Mouse (Mus musculus) liver, embryonic 11.5 days (tissue): ENCODE results near the gene Terb2. TPM values are rescaled to one million over a fixed set of nuclear protein-coding genes. Genes with fewer than 3 reads are reported as not detected.

Source experiments
- ATAC-seq: fragments of 200-750 bp; cut with Nextera tagmentation; replicated peaks from 2 replicates; pipeline ENCODE4 v1.8.0; 2017; ENCODE audit warnings: moderate number of reproducible peaks, mild to moderate bottlenecking, moderate TSS enrichment, moderate library complexity; ENCODE audit not compliant: low FRiP score
- DNase-seq: peaks from one replicate; pipeline ENCODE4 v3.0.0-alpha.2; 2017; ENCODE audit warnings: low spot score
- H3K27ac ChIP-seq: fragments of 300-500 bp; sonication (generic); 2 replicates; pipeline ENCODE4 v1.5.1; 2014; ENCODE audit warnings: mild to moderate bottlenecking, low read depth, low read length, control low read depth
- H3K27me3 ChIP-seq: fragments of 300-500 bp; sonication (generic); replicated peaks from 2 replicates; pipeline ENCODE4 v1.6.1; 2014; ENCODE audit warnings: low read length, mixed read lengths; ENCODE audit not compliant: control insufficient read depth, insufficient read depth
- H3K36me3 ChIP-seq: fragments of 300-500 bp; sonication (generic); 2 replicates; pipeline ENCODE4 v1.6.1; 2014; ENCODE audit warnings: mild to moderate bottlenecking, low read length, moderate library complexity, mixed read lengths; ENCODE audit not compliant: control insufficient read depth, insufficient read depth
- H3K4me1 ChIP-seq: fragments of 300-500 bp; sonication (generic); replicated peaks from 2 replicates; pipeline ENCODE4 v1.6.1; 2014; ENCODE audit warnings: low read length, mixed read lengths; ENCODE audit not compliant: control insufficient read depth, insufficient read depth
- H3K4me2 ChIP-seq: fragments of 300-500 bp; sonication (generic); 2 replicates; pipeline ENCODE4 v1.6.1; 2014; ENCODE audit warnings: mild to moderate bottlenecking, control low read depth, moderate library complexity
- H3K4me3 ChIP-seq: fragments of 300-500 bp; sonication (generic); 2 replicates; pipeline ENCODE4 v1.5.1; 2014; ENCODE audit warnings: low read depth, low read length, control low read depth
- H3K9ac ChIP-seq: fragments of 300-500 bp; sonication (generic); 2 replicates; pipeline ENCODE4 v1.6.1; 2014; ENCODE audit warnings: low read depth, low read length, control low read depth
- H3K9me3 ChIP-seq: fragments of 300-500 bp; sonication (generic); 2 replicates; pipeline ENCODE4 v1.6.1; 2016; ENCODE audit warnings: low read length, inconsistent platforms, mixed read lengths; ENCODE audit not compliant: control insufficient read depth
- WGBS: fragments of 180-500 bp; shearing (Covaris S2); extraction: QIAGEN DNeasy Blood & Tissue Kit; methylation state at CpG from one replicate; pipeline ENCODE4 v1.1.7; 2014; 5-methylcytosine and 5-hydroxymethylcytosine counted together
- polyA plus RNA-seq: library from polyadenylated mRNA; unstranded; fragments of >200 nt; fragmentation: Nextera tagmentation; extraction: Ambion mirVana; gene quantifications from 2 replicates; pipeline ENCODE4 v1.2.1, GENCODE M21; 2014

The Terb2 gene
- polyA plus RNA-seq, 1 experiment from 2014 or later: not detected

- peaks cover 9% of the 10 kb centered on the region; the same call in 1 of the 2 replicates for H3K4me1 ChIP-seq
- H3K4me3 ChIP-seq: peak overlapping the region; percentile 64
- ATAC-seq: peak; percentile 16; the same call in 1 of the 2 replicates
- WGBS: 21% methylated on average over 18 of the region's 18 CpGs
- peak overlapping the region; percentile 66 for H3K4me2 ChIP-seq
- DNase-seq: peak; percentile 45
- H3K27me3 ChIP-seq: no peaks in the 10 kb centered on the region
- H3K27ac ChIP-seq: no peak overlapping the region; the same call in 1 of the 2 replicates
- peak overlapping the region; percentile 76 for H3K9ac ChIP-seq
- H3K36me3 ChIP-seq: 0 out of 2 replicates have a peak, but pooled peaks cover 3% of the 10 kb centered on the region
- H3K9me3 ChIP-seq: no peaks in the 10 kb centered on the region
Measured at GRCm38 (mm10) chr2:122148242-122148917, 37.7 kb upstream of the Terb2 start.

- H3K4me1 ChIP-seq: peaks cover 9% of the 10 kb centered on the region; the same call in 1 of the 2 replicates
- H3K36me3 ChIP-seq: 0 out of 2 replicates have a peak, but pooled peaks cover 3% of the 10 kb centered on the region
- H3K27me3 ChIP-seq: no peaks in the 10 kb centered on the region
- peak overlapping the region; percentile 66 for H3K4me2 ChIP-seq
- no peak overlapping the region for H3K9ac ChIP-seq
- DNase-seq: no peak
- ATAC-seq: no peak
- no peaks in the 10 kb centered on the region for H3K9me3 ChIP-seq
- H3K27ac ChIP-seq: no peak overlapping the region
- peak overlapping the region; percentile 64; the same call in 1 of the 2 replicates for H3K4me3 ChIP-seq
- WGBS: 82% methylated on average over 6 of the region's 6 CpGs
Measured at GRCm38 (mm10) chr2:122149316-122149715, 36.8 kb upstream of the Terb2 start.

GRCm38 (mm10) chr2:122149716-122150115 is 36.4 kb upstream of the Terb2 start:
- Histone ChIP-seq H3K27me3 (no peaks in the 10 kb centered on the region), H3K27ac (no peak overlapping the region), H3K4me2 (peak overlapping the region; percentile 66; the same call in 1 of the 2 replicates), H3K4me3 (no peak overlapping the region), H3K4me1 (peaks cover 9% of the 10 kb centered on the region; the same call in 1 of the 2 replicates), H3K36me3 (0 out of 2 replicates have a peak, but pooled peaks cover 3% of the 10 kb centered on the region), H3K9me3 (no peaks in the 10 kb centered on the region), H3K9ac (no peak overlapping the region)
- DNase-seq (no peak), ATAC-seq (no peak)
- 76% methylated on average over 3 of the region's 3 CpGs for WGBS

- ATAC-seq (no peak), DNase-seq (no peak)
- no peak overlapping the region for H3K4me2 ChIP-seq
- H3K36me3 ChIP-seq: 0 out of 2 replicates have a peak, but pooled peaks cover 3% of the 10 kb centered on the region
- 76% methylated on average over 1 of the region's 1 CpGs for WGBS
- H3K27me3 ChIP-seq: no peaks in the 10 kb centered on the region
- H3K27ac ChIP-seq: no peak overlapping the region
- peaks cover 9% of the 10 kb centered on the region; the same call in 1 of the 2 replicates for H3K4me1 ChIP-seq
- H3K4me3 ChIP-seq: no peak overlapping the region
- H3K9me3 ChIP-seq: no peaks in the 10 kb centered on the region
- no peak overlapping the region for H3K9ac ChIP-seq
Measured at GRCm38 (mm10) chr2:122151221-122151620, 34.9 kb upstream of the Terb2 start.

- Histone ChIP-seq H3K9me3 (no peaks in the 10 kb centered on the region), H3K27ac (no peak overlapping the region), H3K9ac (no peak overlapping the region), H3K36me3 (0 out of 2 replicates have a peak, but pooled peaks cover 3% of the 10 kb centered on the region), H3K4me3 (no peak overlapping the region), H3K4me2 (no peak overlapping the region), H3K27me3 (no peaks in the 10 kb centered on the region), H3K4me1 (0 out of 2 replicates have a peak, but pooled peaks cover 6% of the 10 kb centered on the region)
- no peak for ATAC-seq
- WGBS: 68% methylated on average over 3 of the region's 3 CpGs
- no peak for DNase-seq
Measured at GRCm38 (mm10) chr2:122152850-122153249, 33.2 kb upstream of the Terb2 start.

GRCm38 (mm10) chr2:122153681-122154365 is 32.2 kb upstream of the Terb2 start:
- H3K9me3 ChIP-seq: no peaks in the 10 kb centered on the region
- no peak overlapping the region for H3K9ac ChIP-seq
- DNase-seq (no peak), ATAC-seq (no peak)
- 0 out of 2 replicates have a peak, but pooled peaks cover 4% of the 10 kb centered on the region for H3K4me1 ChIP-seq
- 0 out of 2 replicates have a peak, but pooled peaks cover 3% of the 10 kb centered on the region for H3K36me3 ChIP-seq
- H3K4me3 ChIP-seq: no peak overlapping the region
- H3K4me2 ChIP-seq: no peak overlapping the region
- H3K27ac ChIP-seq: no peak overlapping the region
- no peaks in the 10 kb centered on the region for H3K27me3 ChIP-seq
- 62% methylated on average over 7 of the region's 7 CpGs for WGBS

- ATAC-seq (no peak), DNase-seq (no peak)
- no peak overlapping the region for H3K9ac ChIP-seq
- H3K36me3 ChIP-seq: 0 out of 2 replicates have a peak, but pooled peaks cover 3% of the 10 kb centered on the region
- no peaks in the 10 kb centered on the region for H3K27me3 ChIP-seq
- no peaks in the 10 kb centered on the region for H3K9me3 ChIP-seq
- no peak overlapping the region for H3K4me3 ChIP-seq
- H3K27ac ChIP-seq: no peak overlapping the region
- H3K4me2 ChIP-seq: no peak overlapping the region
- no peaks in the 10 kb centered on the region for H3K4me1 ChIP-seq
- WGBS: 92% methylated on average over 2 of the region's 2 CpGs
Measured at GRCm38 (mm10) chr2:122154479-122154878, 31.6 kb upstream of the Terb2 start.

GRCm38 (mm10) chr2:122155292-122155691 is 30.8 kb upstream of the Terb2 start:
- Histone ChIP-seq H3K4me1 (no peaks in the 10 kb centered on the region), H3K27me3 (no peaks in the 10 kb centered on the region), H3K36me3 (0 out of 2 replicates have a peak, but pooled peaks cover 3% of the 10 kb centered on the region), H3K9me3 (no peaks in the 10 kb centered on the region), H3K4me2 (no peak overlapping the region), H3K27ac (no peak overlapping the region), H3K9ac (no peak overlapping the region), H3K4me3 (no peak overlapping the region)
- ATAC-seq (no peak), DNase-seq (no peak)
- WGBS: 70% methylated on average over 2 of the region's 2 CpGs
